Mouse (Mus musculus) R1 (cell line): Measurements from ENCODE around the gene Vgf.
A peak's percentile ranks its signal among the peaks of the same experiment; 100 is the strongest.

ENCODE experiments used
- DNase-seq: peaks from one replicate; pipeline ENCODE4 v3.0.0-alpha.2; 2018; ENCODE audit warnings: low read depth, low spot score

Gene Vgf

DNA sequence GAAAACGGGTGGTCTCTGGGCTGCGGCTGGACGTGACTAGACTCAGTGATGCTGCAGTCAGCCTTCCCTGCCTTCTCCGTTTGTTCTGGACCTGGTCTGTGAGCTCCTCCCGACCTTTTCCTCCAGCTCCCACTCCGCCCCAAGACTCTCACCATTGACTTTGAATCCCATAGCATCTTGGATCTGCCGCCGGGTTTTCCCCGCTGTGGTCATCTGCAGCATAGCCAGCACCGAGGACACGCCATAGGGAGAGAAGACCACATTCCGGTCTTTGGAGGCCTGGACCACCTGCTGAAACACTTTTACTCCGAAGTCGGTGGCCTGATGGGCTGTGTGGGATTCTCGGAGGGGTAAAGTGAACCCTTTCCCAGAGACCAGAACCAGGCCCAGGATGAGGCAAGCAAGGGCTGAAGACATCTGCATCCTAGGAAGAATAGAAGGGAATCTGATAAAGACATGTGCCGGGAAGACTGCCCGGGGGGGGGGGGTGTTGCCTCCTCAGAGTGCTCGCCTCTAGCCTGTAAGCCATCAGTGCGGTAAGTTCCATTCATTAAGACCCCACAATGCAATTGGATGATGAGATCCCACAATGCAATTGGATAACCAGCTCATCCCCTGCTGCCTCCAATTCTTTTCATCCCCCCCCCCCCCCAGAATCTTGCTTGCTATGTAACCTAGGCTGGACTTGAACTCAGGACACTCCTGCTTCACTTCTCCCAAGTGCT, 44.9 kb downstream of the Vgf start:
- no peak for DNase-seq

DNA sequence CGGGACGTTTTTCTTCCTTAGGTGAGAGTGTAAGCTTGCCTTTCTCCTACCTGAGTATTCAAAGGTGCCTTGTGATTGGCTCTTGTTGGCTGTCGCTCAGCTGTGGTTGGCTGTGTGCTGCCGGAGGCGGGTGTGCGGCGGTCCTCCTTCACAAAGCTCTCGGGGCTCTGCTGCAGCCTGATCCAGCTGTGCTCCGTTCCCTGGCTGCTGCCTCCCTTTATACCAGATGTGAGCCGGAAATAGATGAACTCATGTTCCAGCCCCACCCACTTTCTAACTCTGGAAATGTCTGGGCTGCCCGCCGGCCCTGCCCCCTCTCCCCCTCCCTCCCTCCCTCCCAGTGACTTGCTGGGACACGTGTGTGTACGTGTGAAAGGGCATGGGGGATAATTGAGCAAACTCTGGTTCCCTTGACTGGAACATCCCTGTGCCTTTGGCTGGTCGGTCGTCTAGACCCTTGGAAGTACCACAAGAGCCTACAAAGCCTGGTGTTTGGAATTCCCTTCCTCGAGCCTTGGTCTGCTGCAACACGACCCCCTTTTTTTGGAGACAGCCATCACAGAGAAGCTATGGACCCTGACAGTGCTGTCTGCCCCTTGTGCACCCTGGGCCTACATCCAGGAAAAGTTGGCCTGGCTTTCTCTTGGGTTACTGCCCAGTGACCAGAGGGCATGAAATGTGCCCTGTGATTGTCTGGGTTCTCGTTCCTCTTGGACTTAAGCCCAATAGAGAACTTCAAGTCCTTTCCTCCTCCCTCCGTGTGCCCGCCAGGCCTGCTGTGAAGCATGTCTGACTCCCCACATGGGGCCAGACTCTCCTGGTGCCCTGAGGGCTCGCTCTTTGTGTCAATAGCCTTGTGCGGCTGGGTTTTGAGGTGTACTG, 46.1 kb downstream of the Vgf start, which contains the start of gene Serpine1:
TSS of gene Serpine1 (minus strand) at position 190 of the 882 bp plus-strand sequence.
- DNase-seq, result peak; percentile 94

DNA sequence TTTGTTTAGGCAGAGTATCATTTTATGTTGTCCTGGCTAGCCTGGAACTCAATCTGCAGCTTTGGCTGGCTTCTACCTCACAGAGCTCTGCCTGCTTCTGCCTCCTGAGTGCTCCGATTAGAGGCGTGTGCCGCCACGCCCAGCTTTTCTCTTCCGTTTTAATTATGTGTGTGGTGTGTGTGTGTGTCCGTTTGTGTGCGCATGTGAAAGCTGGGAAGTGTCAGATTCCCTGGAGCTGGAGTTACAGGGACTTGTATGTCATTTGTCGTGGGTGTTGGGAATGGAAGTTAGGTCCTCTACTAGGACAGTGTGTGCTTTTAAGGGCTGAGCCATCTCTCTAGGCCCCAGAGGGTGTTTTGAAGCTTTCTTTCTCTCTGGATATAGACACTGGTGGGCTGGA, 46.9 kb downstream of the Vgf start:
- no peak for DNase-seq

DNA sequence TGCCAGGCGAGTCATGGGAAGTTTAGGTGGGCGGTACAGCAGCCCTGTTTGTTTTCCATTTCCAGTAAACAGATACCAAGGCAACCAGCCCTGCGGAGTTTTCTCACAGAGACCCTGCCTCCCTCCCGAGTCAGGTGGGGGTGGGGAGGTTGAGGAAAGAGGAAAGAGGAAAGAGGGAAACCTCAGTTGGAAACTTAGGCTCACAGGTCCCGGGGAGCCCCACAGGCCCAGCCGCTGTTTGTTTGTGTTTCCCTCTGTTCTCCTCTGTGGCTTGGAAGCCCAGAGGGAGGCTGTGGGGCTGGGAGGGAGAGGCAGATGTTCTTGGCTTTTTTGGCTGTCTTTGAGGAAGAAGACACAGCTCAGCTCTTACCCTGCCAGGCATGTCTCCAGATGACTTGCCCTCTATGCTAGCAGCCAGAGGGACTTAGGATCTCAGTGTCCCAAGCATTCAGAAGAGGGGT, 48.0 kb downstream of the Vgf start:
- DNase-seq, result peak; percentile 47

DNA sequence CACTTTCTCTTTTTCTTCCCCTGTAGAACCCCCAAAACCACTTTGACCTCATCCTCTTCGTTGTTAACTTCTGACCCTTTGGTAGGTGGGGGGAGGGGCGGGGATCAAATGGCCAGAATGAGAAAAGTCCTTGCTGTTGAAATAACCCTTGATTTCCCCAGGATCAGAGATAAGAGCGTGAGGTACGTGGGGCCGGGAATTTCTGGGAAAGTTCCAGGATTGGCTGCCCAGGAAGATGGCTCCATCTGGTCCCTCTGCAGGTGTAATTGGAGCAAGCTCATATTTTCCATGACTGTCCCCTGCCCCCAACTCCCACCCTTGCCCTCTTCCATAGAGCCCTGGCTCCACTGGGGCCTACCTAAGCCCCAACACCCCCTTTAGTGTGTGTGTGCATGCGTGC, 49.5 kb downstream of the Vgf start:
- DNase-seq, result no peak

DNA sequence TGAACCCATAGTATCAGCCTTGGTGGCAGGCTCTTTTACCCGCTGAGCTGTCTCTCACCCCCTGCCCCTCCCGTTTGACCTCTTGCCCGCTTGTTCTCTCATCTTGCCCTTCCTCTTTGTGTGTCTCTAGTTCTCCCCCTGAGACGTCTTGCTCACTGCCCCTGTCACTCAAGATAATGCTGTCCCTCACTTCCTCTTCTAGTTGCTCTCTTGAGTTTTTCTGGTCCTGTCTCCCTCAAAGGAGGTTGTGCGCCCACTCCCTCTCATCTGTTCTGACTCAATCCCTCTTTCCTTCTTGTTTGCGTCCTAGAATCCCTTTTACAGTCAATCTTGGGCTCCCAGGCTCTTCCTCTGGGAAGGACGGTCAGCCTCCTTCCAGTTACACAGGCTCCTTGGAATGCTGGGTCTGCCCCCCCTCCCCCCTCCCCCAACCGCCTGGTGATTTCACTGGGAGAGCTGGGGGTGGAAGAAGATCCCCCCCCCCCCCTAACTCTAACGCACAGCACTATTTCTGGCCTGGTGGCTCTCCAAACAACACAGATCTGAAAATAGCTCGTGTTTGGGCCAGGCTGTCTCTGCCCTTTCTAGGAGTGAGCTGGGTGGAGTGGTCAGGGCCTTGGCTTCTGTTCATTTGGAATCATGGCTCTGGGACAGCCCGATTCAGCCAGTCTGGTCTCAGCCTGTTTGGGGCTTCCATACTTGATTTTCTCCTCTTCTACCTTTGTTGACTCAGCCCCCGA, 50.2 kb downstream of the Vgf start:
- DNase-seq, result no peak

DNA sequence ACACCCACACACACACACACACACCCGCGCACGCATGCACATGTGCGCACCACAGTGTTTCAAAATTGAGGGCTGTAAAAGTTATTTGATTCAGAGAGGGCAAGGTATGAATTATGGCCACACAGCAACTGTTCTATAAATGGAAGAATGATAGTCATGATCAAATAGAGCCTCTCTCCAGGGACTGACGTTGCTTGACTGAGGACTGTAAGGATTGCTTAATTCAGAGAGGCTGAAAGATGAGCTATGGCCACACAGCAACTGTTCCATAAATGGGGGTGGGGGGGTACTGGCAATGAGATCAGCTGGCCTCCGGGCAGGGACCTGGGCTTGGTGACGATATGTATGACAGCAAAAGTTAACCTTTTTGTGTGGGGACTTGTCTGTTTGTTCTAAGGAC, 51.0 kb downstream of the Vgf start:
- no peak for DNase-seq

DNA sequence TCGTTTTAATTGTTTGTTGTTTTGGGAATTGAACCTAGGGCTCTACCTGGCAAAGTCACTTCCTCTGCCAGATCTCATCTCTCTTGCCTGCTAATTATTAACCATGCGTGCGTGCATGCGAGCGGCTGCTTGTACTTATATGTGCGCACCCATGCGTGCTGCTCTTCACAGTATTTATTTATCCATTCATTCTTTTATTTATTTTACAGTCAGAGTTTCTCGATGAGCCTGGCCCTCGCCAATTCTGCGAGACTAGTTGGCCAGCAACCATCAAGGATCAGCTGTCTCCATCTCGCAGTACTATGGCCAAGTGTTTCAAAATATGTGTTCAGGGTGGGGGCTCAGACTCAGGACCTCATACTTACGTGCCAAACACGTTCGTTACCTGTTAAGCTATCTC, 51.8 kb downstream of the Vgf start:
- no peak for DNase-seq

DNA sequence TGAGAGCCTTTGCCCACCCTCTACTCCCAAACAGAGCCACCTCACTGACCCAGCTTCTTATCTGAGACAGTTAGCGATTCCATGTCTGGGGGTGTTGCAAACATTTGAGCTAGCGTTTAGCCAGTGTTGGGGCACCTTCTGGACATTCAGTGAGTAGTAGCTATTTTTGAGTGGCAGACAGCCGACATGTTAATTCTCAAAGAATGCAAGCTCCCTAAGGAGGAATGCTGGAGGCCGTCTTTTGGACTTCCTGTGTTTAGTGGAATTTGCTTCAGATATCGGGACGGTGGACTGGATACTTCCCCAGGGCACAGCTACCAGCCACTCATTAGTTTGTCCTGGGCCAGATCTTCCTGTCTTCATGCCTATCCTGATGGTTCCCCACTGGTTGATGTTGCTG, 52.4 kb downstream of the Vgf start:
- DNase-seq, result no peak

DNA sequence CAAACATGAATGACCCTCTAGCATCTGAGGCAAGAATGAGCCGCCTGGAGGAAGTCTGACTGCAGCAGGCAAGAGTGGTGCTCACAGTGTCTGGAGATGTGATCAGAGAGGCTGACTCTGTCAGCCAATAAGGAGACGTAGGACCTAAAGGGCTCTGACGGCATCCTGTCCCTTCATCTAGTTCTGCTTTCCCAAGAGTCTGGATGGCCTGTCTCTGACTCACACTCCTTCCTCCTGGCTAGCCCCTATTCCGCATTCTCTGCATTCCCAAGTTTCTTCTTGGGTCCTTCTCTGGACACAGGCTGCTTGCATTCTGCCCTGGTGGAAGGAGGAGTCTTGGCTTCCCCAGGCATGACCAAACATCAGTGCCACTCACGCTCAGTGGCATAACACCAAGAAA, 53.7 kb downstream of the Vgf start:
- peak; percentile 52 for DNase-seq
